Mouse (Mus musculus) CH12.LX (cell line): ENCODE measurements around the gene Sult1a1. TPM values are rescaled to one million over a fixed set of nuclear protein-coding genes. Genes with fewer than 3 reads are reported as not detected.

ENCODE experiments used
- DNase-seq: peaks from one replicate; pipeline ENCODE4 v3.0.0-alpha.2; 2013; ENCODE audit errors: extremely low read depth
- H3K27ac ChIP-seq: 2 replicates; pipeline ENCODE4 v1.5.1; 2012; ENCODE audit warnings: low read depth, mild to moderate bottlenecking, control low read depth, moderate library complexity; ENCODE audit not compliant: insufficient read depth
- H3K27me3 ChIP-seq: replicated peaks from 2 replicates; pipeline ENCODE3; 2012; ENCODE audit warnings: inconsistent platforms
- H3K36me3 ChIP-seq, 2 experiments: replicated peaks in 1 of 2; 2 replicates each; pipeline versions ENCODE3 to v1.6.1; 2012; ENCODE audit warnings: inconsistent platforms in 1 of 2, low read length in 1 of 2, mild to moderate bottlenecking in 1 of 2, mixed read lengths in 1 of 2, moderate library complexity in 1 of 2; ENCODE audit not compliant: control insufficient read depth in 1 of 2, insufficient read depth in 1 of 2
- H3K4me1 ChIP-seq, 2 experiments: 2 replicates each; pipeline ENCODE4 v1.6.1; 2012; ENCODE audit warnings: inconsistent platforms in 1 of 2, moderate library complexity in 1 of 2; ENCODE audit not compliant: insufficient read depth in 2 of 2, control insufficient read depth in 1 of 2
- H3K4me2 ChIP-seq: 2 replicates; pipeline ENCODE4 v1.6.1; 2012; ENCODE audit warnings: low read depth, mild to moderate bottlenecking, control low read depth; ENCODE audit not compliant: poor library complexity, insufficient read depth, severe bottlenecking
- H3K4me3 ChIP-seq, 3 experiments: fragments of 150-350 bp in 1 of 3; sonication (generic) in 1 of 3; replicated peaks in 1 of 3; 2 replicates each; pipeline versions ENCODE3 to v1.5.1; 2011 to 2012; ENCODE audit warnings: low read depth in 2 of 3, low read length in 2 of 3, mild to moderate bottlenecking in 2 of 3, moderate library complexity in 2 of 3, control low read depth in 1 of 3, improper control_type of control experiment in 1 of 3, inconsistent platforms in 1 of 3, mixed read lengths in 1 of 3; ENCODE audit not compliant: poor library complexity in 1 of 3
- H3K79me2 ChIP-seq: replicated peaks from 2 replicates; pipeline ENCODE4 v1.6.1; 2012; ENCODE audit warnings: mild to moderate bottlenecking, moderate library complexity; ENCODE audit not compliant: control insufficient read depth, poor library complexity, insufficient read depth, severe bottlenecking; ENCODE audit errors: extremely low read depth
- H3K9ac ChIP-seq: 2 replicates; pipeline ENCODE4 v1.6.1; 2012; ENCODE audit warnings: low read depth, mild to moderate bottlenecking, control low read depth, moderate library complexity; ENCODE audit not compliant: insufficient read depth
- H3K9me3 ChIP-seq: replicated peaks from 2 replicates; pipeline ENCODE3; 2012; ENCODE audit warnings: low read length, inconsistent platforms, mixed read lengths
- CTCF ChIP-seq, 2 experiments: IDR thresholded peaks in 1 of 2; conservative IDR thresholded peaks in 1 of 2; 2 replicates each; pipeline ENCODE4 v1.5.1; 2011 to 2012; ENCODE audit warnings: low read depth in 2 of 2, low read length in 2 of 2, improper control_type of control experiment in 1 of 2, inconsistent platforms in 1 of 2, mild to moderate bottlenecking in 1 of 2, moderate library complexity in 1 of 2
- GABPA ChIP-seq: IDR thresholded peaks from 2 replicates; pipeline ENCODE4 v1.6.1; 2012; ENCODE audit warnings: low read depth, low read length, improper control_type of control experiment, inconsistent platforms; ENCODE audit not compliant: insufficient replicate concordance
- JUN ChIP-seq: IDR thresholded peaks from 2 replicates; pipeline ENCODE4 v1.6.1; 2011; ENCODE audit warnings: low read depth, mild to moderate bottlenecking, low read length, improper control_type of control experiment, moderate library complexity; ENCODE audit not compliant: insufficient read depth
- KAT2A ChIP-seq: IDR thresholded peaks from 2 replicates; pipeline ENCODE4 v1.6.1; 2012; ENCODE audit warnings: low read length, improper control_type of control experiment, inconsistent platforms; ENCODE audit not compliant: insufficient replicate concordance
- MAX ChIP-seq: IDR thresholded peaks from 2 replicates; pipeline ENCODE4 v1.6.1; 2011; ENCODE audit warnings: low read length, improper control_type of control experiment
- MAZ ChIP-seq: IDR thresholded peaks from 2 replicates; pipeline ENCODE4 v1.6.1; 2012; ENCODE audit warnings: low read depth, mild to moderate bottlenecking, inconsistent platforms, low read length, improper control_type of control experiment, moderate library complexity
- MEF2A ChIP-seq: IDR thresholded peaks from 2 replicates; pipeline ENCODE4 v1.6.1; 2014; ENCODE audit warnings: low read depth, mild to moderate bottlenecking, inconsistent platforms, low read length, improper control_type of control experiment, borderline replicate concordance
- MXI1 ChIP-seq: IDR thresholded peaks from 2 replicates; pipeline ENCODE4 v1.6.1; 2011; ENCODE audit warnings: mild to moderate bottlenecking, low read depth, low read length, improper control_type of control experiment
- PAX5 ChIP-seq: IDR thresholded peaks from 2 replicates; pipeline ENCODE4 v1.6.1; 2012; ENCODE audit warnings: low read length, inconsistent platforms, mixed read lengths
- RAD21 ChIP-seq: IDR thresholded peaks from 2 replicates; pipeline ENCODE4 v1.6.1; 2011; ENCODE audit warnings: low read depth, mild to moderate bottlenecking, low read length, improper control_type of control experiment, moderate library complexity
- SMC3 ChIP-seq: IDR thresholded peaks from 2 replicates; pipeline ENCODE4 v1.6.1; 2011; ENCODE audit warnings: low read depth, low read length, improper control_type of control experiment
- UBTF ChIP-seq: IDR thresholded peaks from 2 replicates; pipeline ENCODE4 v1.6.1; 2012; ENCODE audit warnings: low read depth, mild to moderate bottlenecking, inconsistent platforms, low read length, improper control_type of control experiment, moderate library complexity
- USF2 ChIP-seq: conservative IDR thresholded peaks from 2 replicates; pipeline ENCODE4 v1.6.1; 2011; ENCODE audit warnings: low read depth, low read length, improper control_type of control experiment
- ZC3H11A ChIP-seq: IDR thresholded peaks from 2 replicates; pipeline ENCODE4 v1.6.1; 2012; ENCODE audit warnings: low read depth, mild to moderate bottlenecking, inconsistent platforms, low read length, improper control_type of control experiment
- ZKSCAN1 ChIP-seq: IDR thresholded peaks from 2 replicates; pipeline ENCODE4 v1.6.1; 2012; ENCODE audit warnings: low read depth, inconsistent platforms, low read length, improper control_type of control experiment, borderline replicate concordance
- dilution Hi-C: fragments of 300-500 bp; cut with MboI; formaldehyde crosslinking; loops from 2 replicates; pipeline ENCODE4 v1.14.3; 2020; ENCODE audit warnings: low sequenced_read_pairs; ENCODE audit not compliant: extremely low pct_unique_long_range_greater_than_20kb, extremely low pct_ligation_motif_present
- in situ Hi-C: fragments of 300-500 bp; cut with MboI; formaldehyde crosslinking; loops from 3 replicates; pipeline ENCODE4 v1.14.3; 2019; ENCODE audit warnings: low sequenced_read_pairs, low pct_ligation_motif_present, low pct_unique_long_range_greater_than_20kb, mixed read lengths
- polyA plus RNA-seq: library from polyadenylated mRNA; unstranded; fragments of >175 nt; gene quantifications from 2 replicates; pipeline ENCODE4 v1.2.1, GENCODE M21; 2012; ENCODE audit warnings: low read depth; ENCODE audit not compliant: insufficient read length
- total RNA-seq, 2 experiments: library from RNA; depleted of rRNA; stranded (reverse); fragments of 300-350 nt in 1 of 2; fragments of >200 nt in 1 of 2; gene quantifications; 2 replicates each; pipeline ENCODE4 v1.2.3; 2012 to 2014

Gene Sult1a1
- total and polyA plus RNA-seq, 3 experiments = 0.34 to 0.87 (median 0.87) TPM

DNA sequence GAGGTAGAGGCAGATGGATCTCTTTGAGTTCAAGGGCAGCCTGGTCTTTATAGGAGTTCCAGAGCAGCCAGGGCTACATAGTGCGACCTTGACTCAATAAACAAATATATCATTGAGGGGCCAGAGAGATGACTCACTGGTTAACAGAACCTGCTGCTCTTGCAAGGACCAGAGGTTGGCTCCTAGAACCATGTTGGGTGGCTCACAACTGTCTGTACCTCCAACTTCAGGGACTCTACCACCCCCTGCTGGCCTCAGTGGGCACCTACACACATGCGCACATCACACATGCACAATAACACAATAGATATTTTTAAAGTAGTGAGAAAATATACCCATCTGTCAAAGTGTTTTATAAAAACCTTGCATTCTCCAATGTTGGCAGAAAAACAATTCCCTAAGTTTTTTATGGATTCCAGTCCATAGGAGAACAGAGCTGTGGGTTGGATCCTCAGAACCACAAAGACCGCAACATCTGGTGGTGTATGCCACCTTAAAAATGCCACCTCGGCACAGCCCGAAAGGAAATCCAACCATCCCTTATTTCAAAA lies 42.6 kb upstream of the Sult1a1 start:
- no peak for DNase-seq
- Histone ChIP-seq H3K27me3 (no peaks in the 10 kb centered on the region), H3K4me3 (no peak overlapping the region), H3K27ac (no peak overlapping the region), H3K79me2 (no peaks in the 10 kb centered on the region), H3K4me1 (peaks cover 0 to 9% of the 10 kb centered on the region in 2 experiments; a peak in 2 of 4 replicates), H3K9me3 (peaks cover 5% of the 10 kb centered on the region), H3K4me2 (no peak overlapping the region), H3K36me3 (no peaks in the 10 kb centered on the region), H3K9ac (no peak overlapping the region)
- dilution Hi-C loops (no loop called here), in situ Hi-C loops (loop anchor here (5.0 kb wide), 1 partner anchor 1053 kb away; no protein-coding TSS in a partner anchor)
- no peak for TF ChIP-seq MXI1
- peak; percentile 28 for TF ChIP-seq SMC3
- no peak for TF ChIP-seq MEF2A
- TF ChIP-seq RAD21 = peak; percentile 34
- TF ChIP-seq CTCF (conservative IDR thresholded peaks at IDR 0.05 in 1 of 2, IDR thresholded peaks at IDR 0.05 in 1 of 2; ENCODE audit: low read depth in 2 of 2, low read length in 2 of 2) = peak in 1 of 2 experiments; percentile 54; a peak in 2 of 4 replicates

DNA sequence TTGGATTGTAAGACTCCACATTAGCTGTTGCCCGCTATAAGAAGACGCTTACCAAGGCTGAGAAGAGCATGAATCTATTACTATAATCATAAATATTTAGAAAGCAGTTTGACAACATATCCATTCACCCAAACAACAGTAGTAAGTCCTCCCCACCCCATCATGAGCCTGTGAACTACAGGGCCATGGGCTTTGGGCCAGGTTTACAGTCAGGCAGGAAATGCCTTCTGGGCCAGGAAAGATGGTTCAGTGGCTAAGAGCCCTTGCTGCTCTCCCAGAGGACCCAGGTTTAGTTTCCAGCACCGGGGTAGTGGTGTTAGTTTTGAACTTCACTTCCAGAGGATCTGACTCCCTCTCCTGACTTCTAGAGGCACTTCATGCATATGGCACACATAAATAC lies 41.3 kb upstream of the Sult1a1 start:
- Histone ChIP-seq H3K9me3 (peaks cover 3% of the 10 kb centered on the region), H3K27ac (no peak overlapping the region), H3K36me3 (no peaks in the 10 kb centered on the region), H3K4me2 (no peak overlapping the region), H3K9ac (no peak overlapping the region), H3K79me2 (no peaks in the 10 kb centered on the region), H3K4me1 (peaks cover 0 to 9% of the 10 kb centered on the region in 2 experiments; a peak in 2 of 4 replicates), H3K4me3 (no peak overlapping the region), H3K27me3 (no peaks in the 10 kb centered on the region)
- TF ChIP-seq JUN = no peak
- TF ChIP-seq ZC3H11A = no peak
- TF ChIP-seq MAZ = no peak
- no peak for TF ChIP-seq MAX
- no peak for TF ChIP-seq UBTF
- no peak for TF ChIP-seq GABPA
- no peak for TF ChIP-seq RAD21
- no peak for TF ChIP-seq PAX5
- no peak for TF ChIP-seq ZKSCAN1
- TF ChIP-seq USF2 = no peak
- no peak for TF ChIP-seq KAT2A
- in situ Hi-C loops (loop anchor here (5.0 kb wide), 1 partner anchor 1055 kb away; no protein-coding TSS in a partner anchor), dilution Hi-C loops (no loop called here)
- DNase-seq = no peak
